Mouse (Mus musculus) kidney, adult 2 months (tissue): ENCODE measurements at regions not wholly inside any gene's neighbourhood (a gene's known extent, or its start where the extent isn't known, plus 50 kb on each side); places are given as distances from the start of the nearest gene placed in this dataset.
A peak's percentile ranks its signal among the peaks of the same experiment; 100 is the strongest.

ENCODE experiments used
- DNase-seq: peaks from one replicate; pipeline ENCODE4 v3.0.0; 2021
- H3K27ac ChIP-seq: fragments of 200-500 bp; 2 replicates; pipeline ENCODE4 v1.5.1; 2012; ENCODE audit warnings: low read depth, low read length, control low read depth, inconsistent platforms; ENCODE audit not compliant: insufficient read depth
- H3K27me3 ChIP-seq: fragments of 200-500 bp; replicated peaks from 2 replicates; pipeline ENCODE4 v1.6.1; 2012; ENCODE audit warnings: mild to moderate bottlenecking, moderate library complexity, low read length, inconsistent platforms; ENCODE audit not compliant: control insufficient read depth, insufficient read depth
- H3K36me3 ChIP-seq: fragments of 200-500 bp; 2 replicates; pipeline ENCODE4 v1.6.1; 2012; ENCODE audit warnings: mild to moderate bottlenecking, moderate library complexity, low read length, inconsistent platforms; ENCODE audit not compliant: control insufficient read depth, insufficient read depth
- H3K4me1 ChIP-seq: fragments of 200-500 bp; 2 replicates; pipeline ENCODE4 v1.6.1; 2011; ENCODE audit warnings: low read length; ENCODE audit not compliant: control insufficient read depth, insufficient read depth
- H3K4me3 ChIP-seq: fragments of 200-500 bp; 2 replicates; pipeline ENCODE4 v1.5.1; 2011; ENCODE audit warnings: mild to moderate bottlenecking, low read depth, low read length, control low read depth; ENCODE audit not compliant: insufficient read depth
- CTCF ChIP-seq: fragments of 200-500 bp; conservative IDR thresholded peaks from 2 replicates; pipeline ENCODE4 v1.5.1; 2011; ENCODE audit warnings: low read depth, mild to moderate bottlenecking, control low read depth, low read length, moderate library complexity, mixed read lengths; ENCODE audit not compliant: insufficient read depth, insufficient read length
- POLR2A ChIP-seq: fragments of 200-500 bp; IDR thresholded peaks from one replicate; pipeline ENCODE4 v1.6.1; 2011; ENCODE audit warnings: low read depth, low read length, control low read depth
- WGBS: fragments of 180-500 bp; shearing (Covaris S2); methylation state at CpG from one replicate; pipeline ENCODE4 v1.1.7; 2018; 5-methylcytosine and 5-hydroxymethylcytosine counted together

- Histone ChIP-seq H3K4me3 (no peak overlapping the region), H3K4me1 (no peaks in the 10 kb centered on the region), H3K27ac (no peak overlapping the region), H3K36me3 (no peaks in the 10 kb centered on the region), H3K27me3 (no peaks in the 10 kb centered on the region)
- no peak for DNase-seq
- 38% methylated on average over 3 of the region's 3 CpGs for WGBS
- no peak for TF ChIP-seq CTCF
- no peak for TF ChIP-seq POLR2A
Measured at GRCm38 (mm10) chr12:56224142-56224895, 121.4 kb downstream of the Mbip start.

DNA sequence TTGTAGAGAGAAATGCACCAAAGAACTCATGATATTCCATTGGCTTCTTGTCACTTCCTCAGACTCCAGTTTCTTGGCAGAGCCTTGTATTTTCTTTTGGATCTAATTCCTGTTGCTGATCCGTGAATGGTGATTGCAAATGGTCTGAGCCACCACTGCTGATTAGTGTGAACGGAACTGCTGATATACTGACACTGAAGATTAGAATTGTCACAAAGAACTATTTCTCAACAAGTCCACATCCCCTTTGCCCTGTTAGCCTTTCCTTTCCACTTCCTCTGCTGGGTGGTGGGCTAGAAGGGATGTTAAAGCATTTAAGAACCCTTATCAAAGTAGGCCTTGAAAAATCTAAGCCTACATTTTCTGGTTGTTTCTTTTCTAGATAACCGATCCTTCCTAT is 152.2 kb downstream of the Mbip start:
- Histone ChIP-seq H3K27me3 (no peaks in the 10 kb centered on the region), H3K4me3 (no peak overlapping the region), H3K4me1 (no peaks in the 10 kb centered on the region), H3K27ac (no peak overlapping the region), H3K36me3 (no peaks in the 10 kb centered on the region)
- WGBS, result 74% methylated on average over 3 of the region's 3 CpGs
- TF ChIP-seq POLR2A (no peak), CTCF (no peak)
- DNase-seq, result no peak

DNA sequence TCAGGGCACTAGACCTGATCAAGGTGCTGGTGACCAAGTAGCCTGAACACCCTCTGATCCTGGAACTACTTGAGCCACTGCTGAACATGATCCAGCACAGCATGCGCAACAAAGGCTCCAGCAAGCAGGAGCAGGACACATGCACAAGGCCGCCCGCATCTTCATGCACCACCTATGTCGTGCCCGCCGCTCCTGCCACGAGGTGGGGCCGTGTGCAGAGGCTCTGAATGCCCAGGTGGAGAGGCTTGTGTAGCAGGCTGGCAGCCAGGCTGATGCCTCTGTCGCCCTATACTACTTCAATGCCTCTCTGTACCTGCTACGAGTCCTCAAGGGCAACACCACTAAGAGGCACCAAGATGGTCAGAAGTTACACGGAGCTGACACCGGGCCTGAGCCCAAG is 156.1 kb downstream of the Mbip start:
- no peaks in the 10 kb centered on the region for H3K27me3 ChIP-seq
- no peaks in the 10 kb centered on the region for H3K36me3 ChIP-seq
- H3K27ac ChIP-seq, result no peak overlapping the region
- TF ChIP-seq CTCF, result no peak
- no peak for TF ChIP-seq POLR2A
- DNase-seq, result no peak
- WGBS, result 88% methylated on average over 12 of the region's 12 CpGs
- H3K4me1 ChIP-seq, result no peaks in the 10 kb centered on the region
- H3K4me3 ChIP-seq, result no peak overlapping the region

DNA sequence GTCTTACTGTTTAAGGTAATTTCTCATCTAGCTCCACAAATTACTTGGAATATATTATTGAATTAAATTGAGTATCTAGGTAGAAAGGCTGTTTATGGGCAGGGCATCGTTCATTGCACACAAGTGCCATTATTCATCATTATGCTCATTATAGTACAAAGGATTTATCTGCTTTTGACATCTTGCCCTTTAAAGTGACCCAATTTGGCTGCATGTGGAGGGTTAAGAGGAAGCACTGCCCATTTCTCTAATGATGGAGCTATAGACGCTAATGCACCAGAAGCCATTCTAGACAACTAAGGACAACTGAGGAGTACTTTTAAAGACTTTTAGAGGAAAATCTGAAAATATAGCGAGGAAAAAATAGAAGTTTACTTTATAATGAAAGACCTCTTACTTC is 185.0 kb downstream of the Mbip start:
- no peak overlapping the region for H3K27ac ChIP-seq
- H3K27me3 ChIP-seq, result no peaks in the 10 kb centered on the region
- no peaks in the 10 kb centered on the region for H3K4me1 ChIP-seq
- no peak overlapping the region for H3K4me3 ChIP-seq
- no peaks in the 10 kb centered on the region for H3K36me3 ChIP-seq
- TF ChIP-seq CTCF, result no peak
- TF ChIP-seq POLR2A, result no peak
- DNase-seq, result no peak
- WGBS, result 75% methylated on average over 3 of the region's 3 CpGs

DNA sequence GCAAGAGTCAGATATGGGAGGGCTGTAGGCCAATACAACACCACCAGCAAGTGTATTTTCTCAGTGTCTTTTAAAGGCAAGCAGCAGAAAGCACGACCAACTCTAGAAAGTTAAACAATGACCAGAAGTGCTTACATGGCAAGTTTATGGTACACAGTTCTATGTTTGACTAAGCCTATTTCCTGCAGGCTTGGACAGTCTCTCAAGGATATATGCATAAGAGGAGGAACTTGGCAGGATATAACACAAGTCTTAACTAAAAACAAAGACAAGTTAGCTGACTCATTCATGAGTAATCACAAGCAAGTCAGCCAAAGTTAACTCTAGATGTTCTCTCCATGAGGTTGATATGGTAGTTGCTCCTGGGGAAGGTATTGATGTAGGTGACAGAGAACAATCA is 201.3 kb downstream of the Mbip start:
- TF ChIP-seq POLR2A (no peak), CTCF (no peak)
- H3K27ac ChIP-seq, result no peak overlapping the region
- 8% methylated on average over 1 of the region's 1 CpGs for WGBS
- peak; percentile 14 for DNase-seq
- no peaks in the 10 kb centered on the region for H3K36me3 ChIP-seq
- no peaks in the 10 kb centered on the region for H3K4me1 ChIP-seq
- no peaks in the 10 kb centered on the region for H3K27me3 ChIP-seq
- no peak overlapping the region for H3K4me3 ChIP-seq

- DNase-seq, result no peak
- Histone ChIP-seq H3K36me3 (no peaks in the 10 kb centered on the region), H3K27ac (no peak overlapping the region), H3K27me3 (no peaks in the 10 kb centered on the region), H3K4me3 (no peak overlapping the region), H3K4me1 (no peaks in the 10 kb centered on the region)
- WGBS, result 69% methylated on average over 2 of the region's 2 CpGs
- TF ChIP-seq POLR2A (no peak), CTCF (no peak)
Measured at GRCm38 (mm10) chr12:56143789-56144188, 201.9 kb downstream of the Mbip start.

- Histone ChIP-seq H3K36me3 (no peaks in the 10 kb centered on the region), H3K27me3 (no peaks in the 10 kb centered on the region), H3K4me1 (no peaks in the 10 kb centered on the region), H3K27ac (no peak overlapping the region), H3K4me3 (no peak overlapping the region)
- no peak for DNase-seq
- TF ChIP-seq CTCF (no peak), POLR2A (no peak)
- 78% methylated on average over 4 of the region's 4 CpGs for WGBS
Measured at GRCm38 (mm10) chr12:56114446-56114845, 231.2 kb downstream of the Mbip start.
